Mouse (Mus musculus) G1E (cell line): ENCODE data around the gene Gmppb.

Experiments
- CTCF ChIP-seq: IDR thresholded peaks from 2 replicates; pipeline ENCODE4 v1.5.1; 2012; ENCODE audit warnings: low read depth, low read length, inconsistent platforms, mixed read lengths
- GATA1 ChIP-seq: IDR thresholded peaks from 2 replicates; pipeline ENCODE4 v1.6.1; 2012; ENCODE audit warnings: borderline replicate concordance, low read length, inconsistent platforms, mixed read lengths

DNA sequence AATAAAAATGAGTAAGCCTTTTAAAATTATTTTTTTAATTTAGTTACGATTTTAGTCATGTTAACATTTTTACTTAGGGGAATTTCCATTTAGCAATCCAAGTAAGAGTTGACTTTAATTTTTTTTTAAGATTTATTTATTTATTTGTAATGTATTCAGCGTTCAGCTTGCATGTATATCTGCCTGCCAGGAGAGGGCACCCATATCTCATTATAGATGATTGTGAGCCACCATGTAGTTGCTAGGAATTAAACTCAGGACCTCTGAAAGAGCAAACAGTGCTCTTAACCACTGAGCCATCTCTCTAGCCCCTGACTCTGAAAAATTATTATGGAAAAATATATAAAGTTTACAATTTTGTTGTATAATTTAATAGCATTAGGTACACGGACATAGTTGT is 22.5 kb upstream of the Gmppb start:
- TF ChIP-seq GATA1 = no peak
- no peak for TF ChIP-seq CTCF
